Mouse (Mus musculus): ENCODE data around the gene Bpifb6.
A peak's percentile ranks its signal among the peaks of the same experiment; 100 is the strongest.

Gene Bpifb6

GRCm38 (mm10) chr2:153900088-153900487, at the start of gene Bpifb6:
TSS of gene Bpifb6 (plus strand) at chr2:153900388.
- no peak for DNase-seq (ENCODE audit: low spot score)

GRCm38 (mm10) chr2:153851030-153851360, 49.2 kb upstream of the Bpifb6 start:
- peak; percentile 63 for DNase-seq (ENCODE audit: low spot score)

GRCm38 (mm10) chr2:153853544-153853943, 46.6 kb upstream of the Bpifb6 start:
- peak; percentile 6 for DNase-seq (ENCODE audit: low spot score)

- no peak for DNase-seq (ENCODE audit: low spot score)
Measured at GRCm38 (mm10) chr2:153859581-153859980, 40.6 kb upstream of the Bpifb6 start.

GRCm38 (mm10) chr2:153860315-153860714, 39.9 kb upstream of the Bpifb6 start:
- DNase-seq (ENCODE audit: low spot score) = no peak

- DNase-seq (ENCODE audit: low spot score) = no peak
Measured at GRCm38 (mm10) chr2:153860715-153861114, 39.5 kb upstream of the Bpifb6 start.

GRCm38 (mm10) chr2:153861960-153862359, 38.2 kb upstream of the Bpifb6 start:
- DNase-seq (ENCODE audit: low spot score) = no peak

- no peak for DNase-seq (ENCODE audit: low spot score)
Measured at GRCm38 (mm10) chr2:153870984-153871383, 29.2 kb upstream of the Bpifb6 start, which contains the start of gene Sun5. TSS of gene Sun5 (minus strand) at chr2:153871084.

GRCm38 (mm10) chr2:153874745-153875144, 25.4 kb upstream of the Bpifb6 start, which contains the start of gene Bpifb2:
TSS of gene Bpifb2 (plus strand) at chr2:153875045.
- DNase-seq (ENCODE audit: low spot score) = no peak

GRCm38 (mm10) chr2:153899111-153899510, 1.1 kb upstream of the Bpifb6 start:
- DNase-seq (ENCODE audit: low spot score) = no peak

GRCm38 (mm10) chr2:153902726-153903125, 2.5 kb downstream of the Bpifb6 start:
- DNase-seq (ENCODE audit: low spot score) = no peak

GRCm38 (mm10) chr2:153906626-153907025, 6.4 kb downstream of the Bpifb6 start:
- DNase-seq (ENCODE audit: low spot score) = no peak

- DNase-seq (ENCODE audit: low spot score) = no peak
Measured at GRCm38 (mm10) chr2:153914151-153914550, 14.0 kb downstream of the Bpifb6 start.

GRCm38 (mm10) chr2:153917930-153918329, 17.7 kb downstream of the Bpifb6 start, which contains the start of gene Bpifb3:
TSS of gene Bpifb3 (plus strand) at chr2:153918230.
- no peak for DNase-seq (ENCODE audit: low spot score)

- no peak for DNase-seq (ENCODE audit: low spot score)
Measured at GRCm38 (mm10) chr2:153921246-153921645, 21.1 kb downstream of the Bpifb6 start.

- peak; percentile 73 for DNase-seq (ENCODE audit: low spot score)
Measured at GRCm38 (mm10) chr2:153929871-153930413, 29.8 kb downstream of the Bpifb6 start.

GRCm38 (mm10) chr2:153931125-153931524, 30.9 kb downstream of the Bpifb6 start:
- DNase-seq (ENCODE audit: low spot score) = peak; percentile 3

GRCm38 (mm10) chr2:153933311-153933710, 33.1 kb downstream of the Bpifb6 start:
- DNase-seq (ENCODE audit: low spot score) = no peak

- DNase-seq (ENCODE audit: low spot score) = no peak
Measured at GRCm38 (mm10) chr2:153935348-153935747, 35.2 kb downstream of the Bpifb6 start.

GRCm38 (mm10) chr2:153937843-153938242, 37.7 kb downstream of the Bpifb6 start, which contains the start of gene Bpifb4:
TSS of gene Bpifb4 (plus strand) at chr2:153938212.
- no peak for DNase-seq (ENCODE audit: low spot score)

- peak; percentile 77 for DNase-seq (ENCODE audit: low spot score)
Measured at GRCm38 (mm10) chr2:153943537-153943936, 43.3 kb downstream of the Bpifb6 start.

GRCm38 (mm10) chr2:153944567-153944966, 44.4 kb downstream of the Bpifb6 start:
- DNase-seq (ENCODE audit: low spot score) = no peak

GRCm38 (mm10) chr2:153952897-153953296, 52.7 kb downstream of the Bpifb6 start:
- peak; percentile 87 for DNase-seq (ENCODE audit: low spot score)

GRCm38 (mm10) chr2:153953836-153954235, 53.6 kb downstream of the Bpifb6 start:
- peak; percentile 87 for DNase-seq (ENCODE audit: low spot score)
